Mouse (Mus musculus) C2C12 (cell line): Measurements from ENCODE around the gene Atraid. TPM values are rescaled to one million over a fixed set of nuclear protein-coding genes. Genes with fewer than 3 reads are reported as not detected.
"Not testable (repeated sequence)": the region's sequence is repeated elsewhere in the genome, so short reads cannot be mapped to it uniquely, and the experiment has no call there.

Source experiments
- H3K27me3 ChIP-seq: one replicate; pipeline ENCODE4 v1.6.1; 2011; ENCODE audit not compliant: control insufficient read depth, insufficient read depth, insufficient read length
- H3K36me3 ChIP-seq: one replicate; pipeline ENCODE4 v1.6.1; 2011; ENCODE audit not compliant: control insufficient read depth, insufficient read depth
- H3K4me3 ChIP-seq: one replicate; pipeline ENCODE4 v1.5.1; 2011; ENCODE audit warnings: mild to moderate bottlenecking, control low read depth; ENCODE audit not compliant: poor library complexity, insufficient read depth, severe bottlenecking
- H3K79me2 ChIP-seq: one replicate; pipeline ENCODE4 v1.6.1; 2011; ENCODE audit not compliant: control insufficient read depth, insufficient read depth
- H3K79me3 ChIP-seq: one replicate; pipeline ENCODE4 v1.6.1; 2011; ENCODE audit warnings: low read depth, control low read depth
- H3ac ChIP-seq: one replicate; pipeline ENCODE3; 2011; ENCODE audit warnings: low read depth; ENCODE audit not compliant: control insufficient read depth, insufficient read length
- CEBPB ChIP-seq: IDR thresholded peaks from one replicate; pipeline ENCODE4 v1.6.1; 2011; ENCODE audit warnings: low read depth, mild to moderate bottlenecking, control low read depth, moderate library complexity
- CTCF ChIP-seq: IDR thresholded peaks from one replicate; pipeline ENCODE4 v1.5.1; 2011; ENCODE audit not compliant: control insufficient read depth, insufficient read depth, insufficient read length
- FOSL1 ChIP-seq: IDR thresholded peaks from one replicate; pipeline ENCODE4 v1.8.0; 2011; ENCODE audit warnings: mild to moderate bottlenecking, low read length; ENCODE audit not compliant: poor library complexity, insufficient read depth, severe bottlenecking
- MAX ChIP-seq: IDR thresholded peaks from one replicate; pipeline ENCODE4 v1.6.1; 2011; ENCODE audit warnings: mild to moderate bottlenecking, control low read depth
- MYOD1 ChIP-seq: IDR thresholded peaks from one replicate; pipeline ENCODE4 v1.6.1; 2011; ENCODE audit warnings: low read depth; ENCODE audit not compliant: control insufficient read depth, insufficient read length
- MYOG ChIP-seq: IDR thresholded peaks from one replicate; pipeline ENCODE4 v1.6.1; 2011; ENCODE audit not compliant: control insufficient read depth, insufficient read length; ENCODE audit errors: extremely low read depth
- USF1 ChIP-seq: IDR thresholded peaks from one replicate; pipeline ENCODE4 v1.6.1; 2011; ENCODE audit warnings: low read depth, mild to moderate bottlenecking, control low read depth, moderate library complexity
- polyA plus RNA-seq: library from polyadenylated mRNA; unstranded; fragments of >200 nt; fragmentation: generic; extraction: Trizol; gene quantifications from one replicate; pipeline ENCODE4 v1.2.1, GENCODE M21; 2012; ENCODE audit warnings: missing spikeins

The Atraid gene
- polyA plus RNA-seq, 1 experiment: 70.7 TPM

DNA sequence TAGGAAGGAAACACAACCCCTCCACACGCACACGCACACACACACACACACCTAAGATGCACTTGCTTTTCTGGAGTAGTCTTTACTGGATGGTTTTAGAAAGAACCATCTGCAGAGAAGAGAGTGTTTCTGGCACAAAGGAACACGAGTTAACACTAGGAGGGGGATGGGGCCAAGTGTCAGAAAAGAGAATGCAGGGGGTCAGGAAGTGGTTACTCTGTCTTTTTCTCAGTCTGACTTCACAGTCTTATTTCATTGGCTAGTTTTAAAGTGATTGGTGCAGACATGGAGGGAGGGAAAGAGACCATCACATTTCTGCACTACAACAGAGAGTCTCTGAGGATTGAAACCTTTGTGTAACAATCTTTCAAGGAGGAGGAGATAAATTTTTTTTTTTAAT, 35.4 kb upstream of the Atraid start:
- Histone ChIP-seq H3K27me3 (no peaks in the 10 kb centered on the region), H3K36me3 (no peaks in the 10 kb centered on the region), H3ac (no peak overlapping the region), H3K79me2 (no peaks in the 10 kb centered on the region), H3K79me3 (no peaks in the 10 kb centered on the region), H3K4me3 (no peak overlapping the region)
- TF ChIP-seq MYOG (no peak), MYOD1 (no peak)

DNA sequence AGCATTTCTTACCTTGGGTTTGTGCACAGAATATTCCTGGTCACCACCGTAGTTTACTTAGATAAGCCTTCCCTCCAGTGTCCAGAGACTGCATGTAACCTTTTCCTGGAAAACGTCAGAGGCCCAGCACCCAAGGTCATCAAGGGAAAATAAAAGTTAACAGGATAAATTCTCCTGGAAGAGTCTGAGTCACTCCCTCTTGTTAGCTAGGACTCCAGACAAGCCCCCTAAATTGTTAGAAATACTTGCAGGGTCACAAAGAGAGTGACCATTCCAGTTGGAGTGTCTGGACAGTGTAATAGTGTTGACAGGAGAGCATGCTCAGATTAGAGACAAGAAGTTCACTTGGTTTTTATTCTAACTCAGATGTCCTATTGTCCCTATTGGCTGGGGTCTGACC, 32.2 kb upstream of the Atraid start:
- TF ChIP-seq CTCF (no peak), MYOG (no peak), USF1 (no peak)
- H3ac ChIP-seq: no peak overlapping the region
- H3K79me2 ChIP-seq: no peaks in the 10 kb centered on the region
- no peaks in the 10 kb centered on the region for H3K79me3 ChIP-seq
- no peaks in the 10 kb centered on the region for H3K36me3 ChIP-seq
- no peak overlapping the region for H3K4me3 ChIP-seq
- no peaks in the 10 kb centered on the region for H3K27me3 ChIP-seq

DNA sequence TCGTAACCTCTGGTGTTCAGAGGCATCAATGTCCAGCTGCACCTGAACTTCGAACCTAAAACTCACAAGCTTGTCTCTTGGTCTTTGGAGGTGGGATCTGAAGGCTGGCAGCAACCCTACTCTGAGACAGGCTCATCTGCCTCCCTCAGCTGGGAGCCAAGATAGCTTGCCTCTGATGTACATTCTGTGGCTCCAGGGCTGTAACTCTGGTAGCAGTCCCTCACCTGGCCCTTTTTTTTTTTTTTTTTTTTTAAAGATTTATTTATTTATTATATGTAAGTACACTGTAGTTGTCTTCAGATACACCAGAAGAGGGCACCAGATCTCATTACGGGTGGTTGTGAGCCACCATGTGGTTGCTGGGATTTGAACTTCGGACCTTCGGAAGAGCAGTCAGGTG, 26.3 kb upstream of the Atraid start:
- H3K27me3 ChIP-seq, H3K79me3 ChIP-seq, H3K36me3 ChIP-seq, H3ac ChIP-seq, H3K79me2 ChIP-seq, H3K4me3 ChIP-seq: not testable (repeated sequence)

DNA sequence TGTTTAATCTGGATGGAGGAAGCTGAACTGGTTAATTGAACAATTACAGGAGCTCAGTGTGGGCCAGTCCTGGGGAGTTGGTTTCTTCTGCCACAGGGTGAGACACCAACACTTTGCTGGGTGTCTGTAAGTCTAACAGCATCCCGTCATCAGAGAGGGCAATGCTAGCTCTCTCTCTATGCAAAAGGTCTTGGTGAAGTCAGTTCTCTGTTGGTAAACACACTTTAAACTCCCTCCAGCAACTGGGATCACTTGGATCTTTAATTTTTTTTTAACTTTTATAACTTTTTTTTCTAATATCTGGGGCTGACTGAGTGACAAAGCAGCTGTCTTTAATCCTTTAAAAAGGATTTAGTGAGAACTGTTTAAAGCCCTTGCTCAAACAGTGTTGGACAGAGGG, 25.4 kb upstream of the Atraid start:
- H3K27me3 ChIP-seq: no peaks in the 10 kb centered on the region
- no peaks in the 10 kb centered on the region for H3K36me3 ChIP-seq
- H3K4me3 ChIP-seq: no peak overlapping the region
- TF ChIP-seq CTCF (no peak), MYOD1 (no peak)
- no peaks in the 10 kb centered on the region for H3K79me3 ChIP-seq
- no peaks in the 10 kb centered on the region for H3K79me2 ChIP-seq
- H3ac ChIP-seq: no peak overlapping the region

DNA sequence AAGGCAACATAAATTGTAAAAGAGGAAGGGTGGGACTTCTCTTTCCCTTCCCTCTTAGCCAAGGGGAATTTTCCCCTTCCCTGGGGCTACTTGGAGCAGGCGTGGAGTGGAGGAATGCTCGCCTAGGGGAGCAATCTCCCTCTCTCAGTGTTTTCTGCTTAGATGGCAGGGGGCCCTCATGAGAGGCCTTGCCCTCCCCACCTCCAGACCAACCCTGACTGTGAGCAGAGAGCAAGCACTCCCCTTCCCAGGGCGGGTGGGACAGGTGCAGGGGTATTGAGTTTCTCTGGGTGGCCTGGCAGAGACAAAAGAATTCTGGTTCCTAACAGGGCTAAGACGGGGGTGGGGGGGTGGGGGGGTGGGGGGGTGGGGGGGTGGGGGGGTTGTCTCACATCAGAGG, 24.9 kb upstream of the Atraid start:
- Histone ChIP-seq H3K79me3 (no peaks in the 10 kb centered on the region), H3K27me3 (no peaks in the 10 kb centered on the region), H3K79me2 (no peaks in the 10 kb centered on the region), H3K36me3 (no peaks in the 10 kb centered on the region), H3ac (no peak overlapping the region), H3K4me3 (no peak overlapping the region)
- no peak for TF ChIP-seq MYOD1
- TF ChIP-seq FOSL1: no peak
- no peak for TF ChIP-seq CEBPB
- no peak for TF ChIP-seq MAX
- TF ChIP-seq USF1: no peak
- TF ChIP-seq MYOG: no peak
- no peak for TF ChIP-seq CTCF

DNA sequence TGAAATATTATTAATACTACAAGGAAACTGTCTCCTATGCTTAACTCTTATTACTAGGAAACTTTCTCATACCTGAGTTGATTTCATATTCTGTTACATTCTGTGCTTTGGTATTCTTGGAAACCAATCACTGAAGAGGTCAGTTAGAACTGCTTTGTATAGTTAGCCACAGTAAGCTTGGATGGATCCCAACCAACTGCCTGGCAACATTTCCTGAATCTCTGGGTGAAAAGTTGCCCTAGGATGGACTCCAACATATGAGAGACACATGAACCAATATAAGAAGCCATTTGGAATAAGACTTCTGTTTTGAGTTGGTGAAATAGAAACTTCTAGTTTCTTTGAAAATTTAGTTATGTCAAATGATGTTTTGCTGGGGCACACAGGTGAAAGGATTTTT, 23.5 kb upstream of the Atraid start:
- TF ChIP-seq USF1: no peak
- no peak for TF ChIP-seq CTCF
- no peak for TF ChIP-seq CEBPB
- no peak for TF ChIP-seq MAX
- TF ChIP-seq FOSL1: no peak
- no peak for TF ChIP-seq MYOD1
- no peak for TF ChIP-seq MYOG
- H3K79me2 ChIP-seq: no peaks in the 10 kb centered on the region

DNA sequence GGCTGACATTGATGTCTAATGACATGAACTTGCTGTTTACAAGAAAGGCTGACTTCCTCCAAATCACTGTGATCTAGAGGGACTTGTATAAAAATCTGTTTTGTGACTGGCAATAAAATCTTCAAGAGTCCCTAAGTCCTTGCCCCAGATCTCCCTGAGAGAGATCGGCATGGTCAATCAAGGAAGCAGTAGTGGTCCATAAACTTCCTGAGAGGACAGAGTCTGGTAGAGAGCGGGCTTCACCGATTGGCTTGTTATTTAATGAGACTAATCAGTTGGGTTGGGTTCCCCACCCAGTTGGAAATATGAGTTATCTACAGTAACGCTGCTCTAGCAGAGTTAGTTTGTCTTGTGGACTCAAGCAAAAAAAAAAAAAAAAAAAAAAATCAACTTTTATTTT, 17.2 kb upstream of the Atraid start:
- no peak overlapping the region for H3K4me3 ChIP-seq
- H3K27me3 ChIP-seq: no peaks in the 10 kb centered on the region
- no peak for TF ChIP-seq CTCF
- TF ChIP-seq FOSL1: no peak
- TF ChIP-seq MYOG: no peak
- no peak for TF ChIP-seq MAX
- no peak for TF ChIP-seq CEBPB
- no peak for TF ChIP-seq USF1
- no peak for TF ChIP-seq MYOD1
- no peak overlapping the region for H3ac ChIP-seq
- no peaks in the 10 kb centered on the region for H3K79me2 ChIP-seq
- H3K79me3 ChIP-seq: no peaks in the 10 kb centered on the region
- H3K36me3 ChIP-seq: peaks cover under 1% of the 10 kb centered on the region

More for the DNA sequence above, 23.5 kb upstream of the Atraid start:
- Histone ChIP-seq H3K36me3 (no peaks in the 10 kb centered on the region), H3K27me3 (no peaks in the 10 kb centered on the region), H3K79me3 (no peaks in the 10 kb centered on the region), H3K4me3 (no peak overlapping the region), H3ac (no peak overlapping the region)
